Mouse (Mus musculus): ENCODE measurements at regions not wholly inside any gene's neighbourhood (a gene's known extent, or its start where the extent isn't known, plus 50 kb on each side); places are given as distances from the start of the nearest gene placed in this dataset.

DNA sequence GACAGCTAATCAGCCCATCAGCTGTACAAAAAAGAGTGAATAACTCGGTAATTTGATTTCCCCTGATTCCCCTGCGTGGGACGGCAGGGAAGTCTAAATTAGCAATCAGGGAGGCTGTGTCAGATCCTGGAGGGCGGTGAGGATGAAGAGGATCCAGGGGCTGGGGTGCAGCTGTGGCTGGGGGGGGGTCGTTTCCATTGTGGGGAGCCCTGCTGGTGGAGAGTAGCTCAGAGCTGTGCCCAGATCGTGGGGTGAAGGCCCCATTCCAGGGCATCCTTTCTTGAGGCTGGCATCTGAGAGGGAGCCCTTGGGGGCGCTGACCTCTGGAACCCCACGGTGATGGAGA lies 155.3 kb upstream of the Zc3h12a start:
- TF ChIP-seq POLR2A (IDR thresholded peaks at IDR 0.05; ENCODE audit: insufficient read depth, low read depth, low read length) (no peak), CTCF (IDR thresholded peaks at IDR 0.05; ENCODE audit: insufficient read depth, low read depth, low read length) (no peak)
